Mouse (Mus musculus) lung, adult 2 months (tissue): ENCODE measurements around the gene Tcf23.

Experiments
- CTCF ChIP-seq: fragments of 200-500 bp; IDR thresholded peaks from 2 replicates; pipeline ENCODE4 v1.5.1; 2011; ENCODE audit warnings: mild to moderate bottlenecking, low read length, control low read depth; ENCODE audit not compliant: insufficient read depth
- POLR2A ChIP-seq: fragments of 200-500 bp; IDR thresholded peaks from 2 replicates; pipeline ENCODE4 v1.6.1; 2011; ENCODE audit warnings: low read depth, mild to moderate bottlenecking, control low read depth, low read length, borderline replicate concordance; ENCODE audit errors: extremely low read depth

GRCm38 (mm10) chr5:30922581-30923041, 45.9 kb upstream of the Tcf23 start:
- no peak for TF ChIP-seq CTCF
- TF ChIP-seq POLR2A: no peak
